Mouse (Mus musculus) embryonic facial prominence, embryonic 12.5 days (tissue): ENCODE measurements around the gene Cbll1. TPM values are rescaled to one million over a fixed set of nuclear protein-coding genes. Genes with fewer than 3 reads are reported as not detected.

Experiments
- ATAC-seq: fragments of 200-750 bp; cut with Nextera tagmentation; 2 replicates; pipeline ENCODE4 v1.8.0; 2017; ENCODE audit not compliant: insufficient number of reproducible peaks, insufficient read depth, low FRiP score, low TSS enrichment
- H3K27ac ChIP-seq: fragments of 300-500 bp; sonication (generic); 2 replicates; pipeline ENCODE4 v1.5.1; 2016; ENCODE audit warnings: mild to moderate bottlenecking
- H3K27me3 ChIP-seq: fragments of 300-500 bp; sonication (generic); 2 replicates; pipeline ENCODE4 v1.6.1; 2016; ENCODE audit warnings: mild to moderate bottlenecking, moderate library complexity
- H3K36me3 ChIP-seq: fragments of 300-500 bp; sonication (generic); 2 replicates; pipeline ENCODE4 v1.6.1; 2016; ENCODE audit warnings: mild to moderate bottlenecking
- H3K4me1 ChIP-seq: fragments of 300-500 bp; sonication (generic); 2 replicates; pipeline ENCODE4 v1.6.1; 2016
- H3K4me2 ChIP-seq: fragments of 300-500 bp; sonication (generic); replicated peaks from 2 replicates; pipeline ENCODE4 v1.6.1; 2016; ENCODE audit warnings: mild to moderate bottlenecking, moderate library complexity
- H3K4me3 ChIP-seq: fragments of 300-500 bp; sonication (generic); 2 replicates; pipeline ENCODE4 v1.5.1; 2016; ENCODE audit warnings: mild to moderate bottlenecking
- H3K9ac ChIP-seq: fragments of 300-500 bp; sonication (generic); 2 replicates; pipeline ENCODE4 v1.6.1; 2016; ENCODE audit warnings: mild to moderate bottlenecking, moderate library complexity
- H3K9me3 ChIP-seq: fragments of 300-500 bp; sonication (generic); 2 replicates; pipeline ENCODE4 v1.6.1; 2016; ENCODE audit warnings: mild to moderate bottlenecking, moderate library complexity
- WGBS: fragments of 180-500 bp; shearing (Covaris S2); methylation state at CpG from one replicate; pipeline ENCODE4 v1.1.7; 2016; 5-methylcytosine and 5-hydroxymethylcytosine counted together
- polyA plus RNA-seq: library from polyadenylated mRNA; unstranded; fragments of >200 nt; fragmentation: Nextera tagmentation; extraction: Ambion mirVana; gene quantifications from 2 replicates; pipeline ENCODE4 v1.2.1, GENCODE M21; 2016

Cbll1 gene
- polyA plus RNA-seq, 1 experiment from 2014 or later = 12.4 TPM

DNA sequence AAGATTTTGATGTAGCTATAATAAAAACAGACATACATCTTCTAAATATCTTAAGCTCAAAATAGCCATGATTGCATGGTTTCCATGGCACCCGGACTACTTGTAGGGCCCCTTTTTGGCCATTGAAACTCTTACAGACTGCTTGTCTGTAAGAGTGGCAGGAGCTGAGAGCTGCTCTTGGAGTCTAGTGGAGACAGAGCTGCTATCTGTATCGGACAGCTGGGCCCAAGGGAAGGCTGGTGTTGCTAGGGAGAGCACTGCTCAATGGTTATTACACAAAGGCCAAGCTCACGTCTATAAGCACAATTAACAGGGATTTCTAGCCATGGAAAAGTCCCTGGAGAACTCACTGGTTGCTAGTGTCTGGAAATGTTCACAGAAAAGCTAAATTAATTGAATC, 22.0 kb upstream of the Cbll1 start:
- WGBS = 64% methylated on average over 3 of the region's 3 CpGs

DNA sequence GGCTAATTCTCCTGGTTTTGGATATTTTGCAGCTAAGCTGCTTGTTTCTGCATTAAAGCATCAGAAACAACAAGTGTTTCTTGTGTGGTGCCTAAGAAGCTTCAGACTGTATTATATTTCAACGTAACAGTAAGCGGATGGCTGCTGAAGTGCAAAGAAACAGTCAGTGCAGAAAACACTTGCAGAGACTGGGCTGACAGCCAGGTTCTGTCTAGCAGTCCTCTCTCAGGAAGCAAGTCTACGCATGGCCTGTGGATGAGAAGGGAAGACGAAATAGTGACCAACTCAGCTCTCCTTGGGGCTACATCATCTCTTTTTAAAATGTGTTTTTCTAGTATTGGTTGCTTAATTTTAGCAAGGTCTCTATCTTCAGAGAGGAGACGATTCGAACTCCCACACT, 20.7 kb upstream of the Cbll1 start:
- 72% methylated on average over 6 of the region's 6 CpGs for WGBS
- no peak overlapping the region for H3K27ac ChIP-seq
- H3K9ac ChIP-seq = no peak overlapping the region
- H3K4me1 ChIP-seq = no peaks in the 10 kb centered on the region
- H3K4me3 ChIP-seq = no peak overlapping the region
- no peak for ATAC-seq
- H3K36me3 ChIP-seq = no peaks in the 10 kb centered on the region
- H3K9me3 ChIP-seq = peaks cover 3% of the 10 kb centered on the region; the same call in 1 of the 2 replicates
- H3K27me3 ChIP-seq = no peaks in the 10 kb centered on the region
- H3K4me2 ChIP-seq = no peak overlapping the region

More for the DNA sequence above, 22.0 kb upstream of the Cbll1 start:
- Histone ChIP-seq H3K27me3 (no peaks in the 10 kb centered on the region), H3K4me2 (no peak overlapping the region), H3K27ac (no peak overlapping the region), H3K4me1 (no peaks in the 10 kb centered on the region), H3K9ac (no peak overlapping the region), H3K36me3 (no peaks in the 10 kb centered on the region), H3K9me3 (peaks cover 3% of the 10 kb centered on the region; the same call in 1 of the 2 replicates), H3K4me3 (no peak overlapping the region)
- ATAC-seq = no peak

DNA sequence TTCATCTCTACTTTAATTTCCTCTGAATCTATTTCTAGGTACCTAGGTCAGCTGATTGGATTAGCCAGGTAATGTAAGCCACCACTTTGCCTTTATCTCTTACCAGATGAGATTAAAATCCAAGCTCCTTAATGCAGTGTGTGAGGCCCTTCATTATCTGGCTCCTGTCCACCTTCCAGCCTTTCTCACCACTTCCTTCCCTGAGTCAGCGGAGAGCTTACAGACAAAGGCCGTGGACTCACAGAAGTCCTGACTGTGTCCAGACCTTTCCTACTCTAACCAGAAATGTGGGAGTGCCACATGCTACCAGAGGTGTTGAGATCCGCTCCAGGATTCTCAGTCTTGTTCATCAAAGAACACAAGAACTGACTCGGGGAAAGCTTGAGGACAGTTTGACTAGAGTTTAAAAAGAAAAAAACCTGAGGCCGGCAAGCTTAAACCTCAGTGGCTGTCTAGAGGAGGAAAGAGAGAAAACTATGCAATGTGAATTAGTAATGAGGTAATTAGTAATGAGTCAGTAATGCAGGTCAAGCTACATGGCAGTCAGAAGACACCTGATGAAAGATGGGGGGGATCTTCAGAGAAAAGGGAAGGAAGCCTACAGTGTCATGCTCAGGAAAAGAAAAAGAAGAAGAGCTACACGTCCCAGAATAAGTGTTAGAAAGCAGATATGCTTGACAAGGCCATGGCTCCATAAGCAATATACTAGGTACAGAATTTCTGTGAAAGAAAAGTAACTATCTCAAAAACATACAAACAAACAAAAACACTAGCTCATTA, 14.5 kb upstream of the Cbll1 start:
- H3K4me1 ChIP-seq = no peaks in the 10 kb centered on the region
- no peaks in the 10 kb centered on the region for H3K9me3 ChIP-seq
- no peak overlapping the region for H3K4me2 ChIP-seq
- H3K27ac ChIP-seq = no peak overlapping the region
- WGBS = 73% methylated on average over 6 of the region's 6 CpGs
- H3K36me3 ChIP-seq = no peaks in the 10 kb centered on the region
- no peak for ATAC-seq
- no peak overlapping the region for H3K9ac ChIP-seq
- no peak overlapping the region for H3K4me3 ChIP-seq
- H3K27me3 ChIP-seq = no peaks in the 10 kb centered on the region

DNA sequence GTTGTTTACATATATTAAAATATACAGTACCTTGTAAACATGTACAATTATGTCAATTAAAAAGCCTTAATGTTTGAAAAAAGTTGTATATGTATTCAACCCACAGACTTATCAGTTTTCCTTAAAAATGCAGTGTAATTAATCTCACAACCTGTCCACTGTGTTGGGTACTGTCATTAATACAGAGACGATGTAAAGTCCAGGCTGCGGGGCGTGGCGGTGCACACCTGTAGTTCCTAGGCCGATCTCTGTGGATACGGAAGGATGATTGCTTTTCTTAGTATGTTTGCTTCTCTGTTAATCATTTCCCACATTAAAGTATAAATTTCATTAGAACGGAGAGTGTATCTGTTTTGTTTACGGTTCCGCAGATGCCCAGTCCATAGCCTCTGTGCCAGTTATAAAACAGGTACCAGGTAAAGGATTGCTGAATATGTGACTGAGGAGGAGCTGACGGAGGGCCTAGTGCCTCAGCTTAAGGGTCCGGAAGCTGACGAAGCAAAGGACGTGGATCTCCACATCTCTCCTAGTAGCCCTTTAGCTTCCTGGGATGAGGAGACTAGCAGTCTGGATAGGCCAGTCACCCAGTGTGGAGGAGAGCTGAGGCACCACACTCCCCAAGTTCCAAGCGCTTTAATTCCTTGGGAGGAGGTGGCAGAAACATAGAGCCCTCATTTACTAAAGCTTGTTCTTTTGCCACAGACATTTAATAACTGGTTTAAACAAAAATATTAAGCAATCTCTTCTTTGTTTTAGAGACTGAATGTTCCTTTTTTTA, 13.4 kb upstream of the Cbll1 start:
- WGBS = 88% methylated on average over 14 of the region's 14 CpGs
- Histone ChIP-seq H3K9ac (no peak overlapping the region), H3K36me3 (no peaks in the 10 kb centered on the region), H3K4me3 (no peak overlapping the region), H3K4me2 (no peak overlapping the region), H3K27ac (no peak overlapping the region), H3K27me3 (no peaks in the 10 kb centered on the region), H3K4me1 (no peaks in the 10 kb centered on the region), H3K9me3 (no peaks in the 10 kb centered on the region)
- no peak for ATAC-seq

DNA sequence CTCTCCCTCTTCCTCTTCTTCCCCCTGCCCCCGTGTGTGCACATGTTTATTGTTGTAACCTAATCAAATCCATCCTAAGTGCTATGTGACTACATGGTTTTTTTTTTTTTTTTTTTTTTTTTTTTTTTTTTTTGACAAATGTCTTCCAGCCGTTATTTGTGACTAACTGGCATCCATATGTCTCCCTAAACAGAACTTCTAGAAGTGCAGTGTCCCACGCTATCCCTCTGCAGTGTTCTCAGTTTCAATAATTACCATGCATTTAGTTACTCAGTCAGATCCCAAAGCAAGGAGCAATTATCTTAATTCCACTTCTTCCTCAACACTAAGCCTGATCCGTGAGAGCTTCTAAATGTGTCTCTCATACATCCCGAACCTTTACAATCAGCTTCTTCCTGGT, 11.8 kb upstream of the Cbll1 start:
- H3K27ac ChIP-seq = no peak overlapping the region
- 24% methylated on average over 4 of the region's 5 CpGs for WGBS
- ATAC-seq = no peak
- no peaks in the 10 kb centered on the region for H3K27me3 ChIP-seq
- no peak overlapping the region for H3K4me3 ChIP-seq
- H3K9ac ChIP-seq = no peak overlapping the region
- H3K36me3 ChIP-seq = no peaks in the 10 kb centered on the region
- no peak overlapping the region for H3K4me2 ChIP-seq
- no peaks in the 10 kb centered on the region for H3K9me3 ChIP-seq
- H3K4me1 ChIP-seq = no peaks in the 10 kb centered on the region

DNA sequence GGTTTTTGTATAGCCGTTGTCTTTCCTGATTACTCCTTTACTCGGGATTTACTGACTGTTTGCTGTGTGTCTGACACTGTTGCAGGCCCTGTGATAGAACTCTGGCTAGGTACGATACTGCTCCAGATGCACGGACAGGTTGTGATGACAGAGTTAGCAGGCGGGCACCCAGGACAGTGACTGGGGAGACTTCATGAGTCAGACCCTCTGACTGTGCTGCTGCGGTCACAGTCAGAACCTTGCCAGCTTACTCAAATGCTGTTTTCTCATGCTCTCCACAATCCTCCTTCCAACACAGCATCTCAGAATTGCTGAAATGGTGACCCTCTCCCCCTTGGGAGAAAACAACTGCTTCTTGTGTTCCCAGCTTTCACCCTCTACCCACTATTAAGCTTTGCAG, 9.1 kb upstream of the Cbll1 start:
- H3K27me3 ChIP-seq = 0 out of 2 replicates have a peak, but pooled peaks cover 4% of the 10 kb centered on the region
- 88% methylated on average over 6 of the region's 6 CpGs for WGBS

DNA sequence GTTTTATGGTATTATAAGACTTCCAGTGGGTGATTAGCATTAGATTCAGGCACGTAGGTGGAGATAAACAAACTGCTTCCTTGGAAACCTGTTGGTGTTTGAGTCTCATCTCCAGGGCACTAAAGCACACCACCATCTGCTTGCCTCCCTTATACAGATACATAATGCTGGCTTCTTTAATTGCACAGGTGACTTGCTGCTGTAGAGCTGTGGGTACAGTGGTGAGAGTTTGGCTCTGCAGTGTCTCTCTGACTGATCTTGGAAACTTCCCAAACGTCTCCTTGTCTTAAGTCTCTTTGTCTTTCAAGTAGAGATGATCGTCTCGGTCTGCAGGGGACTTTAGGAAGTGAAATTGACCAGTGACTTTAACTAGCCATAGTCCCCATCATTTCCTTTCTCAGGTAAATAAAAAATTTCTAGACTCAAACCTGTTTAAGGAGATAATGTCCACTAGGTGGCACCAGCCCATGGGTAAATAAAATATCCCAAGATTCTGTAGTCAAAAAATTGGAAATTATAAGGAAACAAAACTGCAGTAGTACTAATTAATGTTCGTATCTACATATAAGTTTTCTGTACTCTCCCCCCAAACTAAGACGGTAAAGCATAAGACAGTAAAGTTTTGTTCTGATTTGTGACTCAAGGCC, 8.4 kb upstream of the Cbll1 start:
- Histone ChIP-seq H3K27ac (no peak overlapping the region), H3K4me1 (no peaks in the 10 kb centered on the region), H3K4me3 (no peak overlapping the region), H3K9me3 (no peaks in the 10 kb centered on the region), H3K4me2 (no peak overlapping the region), H3K27me3 (0 out of 2 replicates have a peak, but pooled peaks cover 4% of the 10 kb centered on the region), H3K9ac (no peak overlapping the region), H3K36me3 (no peaks in the 10 kb centered on the region)
- 43% methylated on average over 6 of the region's 6 CpGs for WGBS
- no peak for ATAC-seq

More for the DNA sequence above, 9.1 kb upstream of the Cbll1 start:
- no peak for ATAC-seq
- no peak overlapping the region for H3K4me3 ChIP-seq
- H3K4me2 ChIP-seq = no peak overlapping the region
- no peaks in the 10 kb centered on the region for H3K36me3 ChIP-seq
- no peaks in the 10 kb centered on the region for H3K9me3 ChIP-seq
- H3K9ac ChIP-seq = no peak overlapping the region
- no peak overlapping the region for H3K27ac ChIP-seq
- no peaks in the 10 kb centered on the region for H3K4me1 ChIP-seq

DNA sequence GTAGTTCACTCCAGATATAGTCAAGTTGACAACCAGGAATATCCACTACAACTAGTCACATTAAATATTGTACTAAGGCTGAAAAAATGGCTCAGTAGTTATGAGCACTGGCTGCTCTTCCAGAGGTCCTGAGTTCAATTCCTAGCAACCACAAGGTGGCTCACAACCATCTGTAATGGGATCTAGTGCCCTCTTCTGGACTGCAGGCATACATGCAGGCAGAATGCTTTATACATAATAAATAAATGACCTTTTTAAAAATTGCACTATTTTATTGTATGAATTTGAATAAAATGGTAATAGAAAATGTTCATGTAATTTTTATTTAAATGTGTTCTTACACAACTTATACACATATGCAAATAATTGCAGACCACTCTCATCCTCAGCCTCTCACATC, 3.8 kb upstream of the Cbll1 start:
- Histone ChIP-seq H3K4me1 (peaks cover 6% of the 10 kb centered on the region; the same call in 1 of the 2 replicates), H3K9me3 (no peaks in the 10 kb centered on the region), H3K27ac (no peak overlapping the region), H3K9ac (no peak overlapping the region), H3K4me2 (no peak overlapping the region), H3K27me3 (0 out of 2 replicates have a peak, but pooled peaks cover 4% of the 10 kb centered on the region), H3K36me3 (no peaks in the 10 kb centered on the region), H3K4me3 (no peak overlapping the region)
- ATAC-seq = no peak

DNA sequence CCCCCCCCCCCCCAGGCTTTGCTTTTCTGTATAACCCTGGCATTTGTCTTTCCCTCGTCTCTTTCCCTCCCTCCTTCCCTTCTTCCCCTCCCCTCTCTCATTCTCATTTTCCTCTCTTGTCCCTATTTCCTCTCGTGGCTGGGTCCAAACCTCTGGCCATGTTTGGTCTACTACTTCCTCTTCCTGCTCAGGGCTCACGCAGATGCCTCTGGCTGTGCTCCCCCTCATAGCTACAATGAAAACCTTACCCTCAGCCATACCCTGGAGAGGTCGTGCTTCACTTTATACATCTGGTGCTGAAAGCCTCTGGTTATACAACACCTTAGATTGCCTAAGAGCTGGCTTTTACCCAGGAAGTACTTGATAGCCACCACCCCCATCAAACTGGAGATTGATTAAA, 1.9 kb upstream of the Cbll1 start:
- WGBS = 55% methylated on average over 4 of the region's 4 CpGs
- H3K36me3 ChIP-seq = no peaks in the 10 kb centered on the region
- H3K4me2 ChIP-seq = no peak overlapping the region
- H3K27ac ChIP-seq = no peak overlapping the region
- H3K9me3 ChIP-seq = no peaks in the 10 kb centered on the region
- H3K4me3 ChIP-seq = no peak overlapping the region
- H3K9ac ChIP-seq = no peak overlapping the region
- no peak for ATAC-seq
- 0 out of 2 replicates have a peak, but pooled peaks cover 4% of the 10 kb centered on the region for H3K27me3 ChIP-seq
- H3K4me1 ChIP-seq = peaks cover 11% of the 10 kb centered on the region

DNA sequence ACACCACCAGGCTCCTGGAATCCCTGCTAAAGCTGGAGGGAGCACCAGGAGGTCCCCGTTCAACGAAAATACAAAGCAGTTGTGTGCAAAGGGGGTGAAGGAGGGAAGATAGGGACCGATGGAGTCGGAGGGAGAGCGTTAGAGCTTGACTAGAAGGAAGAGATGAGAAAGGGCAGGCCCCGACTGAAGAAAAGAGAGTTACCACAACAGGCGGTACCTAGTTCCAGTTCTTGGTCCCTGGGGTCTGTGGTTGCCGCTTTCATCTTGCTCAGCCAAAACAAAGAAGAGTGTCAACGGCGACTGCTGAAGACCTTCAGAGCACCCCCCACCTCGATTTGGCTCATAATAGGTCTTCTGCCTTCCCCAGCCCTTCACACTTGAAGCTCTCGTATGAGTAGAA, 780 bp upstream of the Cbll1 start:
- 0 out of 2 replicates have a peak, but pooled peaks cover 4% of the 10 kb centered on the region for H3K27me3 ChIP-seq
- H3K9ac ChIP-seq = peak overlapping the region; percentile 77
- no peaks in the 10 kb centered on the region for H3K36me3 ChIP-seq
- H3K27ac ChIP-seq = peak overlapping the region; percentile 86
- peak overlapping the region; percentile 86 for H3K4me3 ChIP-seq
- H3K9me3 ChIP-seq = no peaks in the 10 kb centered on the region
- ATAC-seq = no peak
- 7% methylated on average over 12 of the region's 12 CpGs for WGBS
- peak overlapping the region; percentile 75 for H3K4me2 ChIP-seq
- peaks cover 11% of the 10 kb centered on the region for H3K4me1 ChIP-seq

DNA sequence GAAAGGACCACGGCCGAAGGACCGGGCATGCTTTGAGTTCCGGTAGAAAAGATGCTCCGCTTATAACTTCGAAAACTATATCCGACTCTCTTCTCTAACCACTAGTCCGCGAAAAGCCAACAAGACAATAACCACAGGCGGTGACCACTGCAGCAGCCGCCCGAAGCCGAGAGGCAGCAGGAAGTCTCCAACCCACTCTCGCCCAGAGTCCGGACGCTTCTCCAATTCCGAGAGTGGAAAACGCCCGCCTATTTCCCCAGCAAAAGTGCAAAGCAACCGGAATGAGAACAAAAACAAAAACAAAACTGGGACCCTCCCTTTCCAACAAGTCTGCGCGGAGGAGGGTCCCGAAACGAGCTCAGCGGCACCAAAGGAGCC, 491 bp downstream of the Cbll1 start:
- Histone ChIP-seq H3K4me3 (peak overlapping the region; percentile 86), H3K9ac (peak overlapping the region; percentile 77), H3K4me1 (peaks cover 11% of the 10 kb centered on the region), H3K9me3 (no peaks in the 10 kb centered on the region), H3K27me3 (no peaks in the 10 kb centered on the region), H3K4me2 (peak overlapping the region; percentile 81), H3K36me3 (peaks cover 6% of the 10 kb centered on the region), H3K27ac (peak overlapping the region; percentile 86)
- under 1% methylated on average over 25 of the region's 25 CpGs for WGBS
- no peak for ATAC-seq
